Mouse (Mus musculus): Measurements from ENCODE around the gene Lhx9. TPM values are rescaled to one million over a fixed set of nuclear protein-coding genes. Genes with fewer than 3 reads are reported as not detected.

The Lhx9 gene
- polyA plus RNA-seq (2015; fragmentation: Nextera tagmentation; extraction: Ambion mirVana) = 1.5 and 1.8 TPM in 2 replicates

DNA sequence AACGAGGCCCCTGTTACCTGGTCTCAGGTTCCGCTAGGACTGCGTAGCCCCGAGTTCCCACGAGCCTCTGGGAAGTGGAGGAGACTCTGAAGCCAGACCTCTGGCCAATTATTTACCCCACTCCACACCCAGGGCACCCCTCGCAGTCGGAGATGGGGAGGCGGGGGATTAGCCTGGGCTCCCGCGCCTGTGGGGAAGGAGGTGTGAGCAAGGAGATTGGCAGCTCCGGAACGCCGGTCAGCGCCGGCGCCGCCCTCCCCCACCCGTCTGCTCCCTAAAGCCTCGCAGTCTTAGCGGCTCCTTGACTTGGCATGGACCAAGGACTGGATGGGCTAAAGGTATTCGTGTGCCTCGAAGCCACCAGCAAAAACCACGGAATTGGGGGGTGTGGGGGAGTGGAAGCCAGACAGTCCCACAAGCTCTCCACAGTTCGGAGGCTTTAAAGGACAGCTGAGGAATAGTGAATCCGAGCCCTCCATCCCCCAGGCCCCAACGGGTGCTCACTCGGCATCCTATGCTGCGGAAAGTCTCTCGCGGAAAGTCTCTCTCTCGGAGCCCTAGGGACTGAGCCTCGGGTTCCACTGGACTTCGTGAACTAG lies at the start of gene Lhx9:
Gene Lhx9 (minus strand): TSS at position 67 of the 599 bp plus-strand sequence.

DNA sequence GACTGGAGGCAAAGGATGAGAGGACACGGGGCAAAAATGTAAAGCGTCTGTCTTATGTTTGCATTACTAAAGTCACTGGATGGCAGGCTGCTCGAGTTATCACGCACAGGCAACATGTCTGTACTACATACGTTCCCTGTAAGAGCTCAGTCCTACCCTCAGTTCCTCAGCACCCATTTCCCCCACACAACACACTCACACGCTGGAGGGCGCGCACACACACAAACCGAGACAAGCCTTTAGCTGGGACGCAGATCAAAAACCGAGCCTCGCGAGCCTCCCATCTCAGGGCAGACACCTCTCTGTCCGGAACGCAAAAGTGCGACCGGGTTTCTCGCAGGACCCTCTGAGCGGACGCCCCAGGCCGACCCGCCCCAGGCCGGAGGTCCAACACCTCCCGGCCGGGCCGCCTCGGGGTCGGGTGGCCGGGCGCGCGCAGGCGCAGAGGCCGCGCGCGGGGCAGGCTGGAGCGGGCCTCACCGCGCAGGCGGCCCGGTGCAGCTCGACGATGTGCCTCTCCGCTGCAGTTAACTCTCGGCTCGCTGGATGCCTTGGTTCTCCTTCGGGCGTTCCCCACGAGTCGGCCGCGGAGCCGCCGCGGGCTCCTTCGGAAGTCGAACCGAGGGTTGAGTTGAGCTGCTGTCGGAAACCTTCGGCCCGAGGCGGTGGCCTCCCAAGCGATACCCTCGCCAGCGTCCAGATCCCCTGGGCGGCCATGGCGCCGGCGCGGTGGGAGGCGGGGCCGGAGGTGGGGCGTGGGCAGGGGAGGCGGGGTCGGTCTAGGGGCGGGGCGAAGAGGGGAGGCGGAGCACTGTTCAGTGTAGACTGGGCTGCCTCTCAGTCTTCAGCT lies 7.9 kb upstream of the Lhx9 start, which contains the start of gene 2310009B15Rik:
Gene 2310009B15Rik (minus strand): TSS at position 752 of the 850 bp plus-strand sequence.

Other genes with a start within 250 kb of the Lhx9 start
- gene Nek7, start 228.4 kb downstream of the Lhx9 start, polyA plus RNA-seq (2015; fragmentation: Nextera tagmentation; extraction: Ambion mirVana) = 14.3 and 18.5 TPM in 2 replicates
- 41.8 and 47.6 TPM in 2 replicates for gene 2310009B15Rik, start 8.3 kb upstream of the Lhx9 start, polyA plus RNA-seq (2015; fragmentation: Nextera tagmentation; extraction: Ambion mirVana)
- gene Dennd1b, start 114.9 kb upstream of the Lhx9 start, polyA plus RNA-seq (2015; fragmentation: Nextera tagmentation; extraction: Ambion mirVana) = 9.4 and 13.3 TPM in 2 replicates

All from neural tube, postnatal 0 days (tissue).